Mouse (Mus musculus): ENCODE data around the gene Mpp3. TPM values are rescaled to one million over a fixed set of nuclear protein-coding genes. Genes with fewer than 3 reads are reported as not detected.

Gene Mpp3
- polyA plus RNA-seq, 1 experiment from 2014 or later = 0.66 TPM

DNA sequence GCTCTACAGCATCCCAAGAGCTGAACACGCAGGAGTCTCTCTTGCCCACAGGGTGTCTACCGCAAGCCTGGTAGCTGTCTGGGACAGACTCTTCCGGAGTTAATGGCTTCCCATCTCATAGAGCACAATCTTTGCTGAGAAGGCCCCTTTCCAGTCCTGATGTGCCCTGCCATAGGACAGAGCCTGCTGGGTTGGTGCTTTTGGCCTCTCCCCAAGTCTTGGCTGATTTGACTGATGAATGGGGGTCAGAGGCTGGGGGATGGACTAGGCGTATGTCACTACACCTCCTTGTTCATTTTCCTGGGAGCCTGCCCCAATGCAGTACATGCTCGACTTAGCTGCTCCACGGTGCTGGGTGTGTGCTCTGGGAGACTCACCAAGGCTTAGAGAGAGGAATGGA, 9.5 kb upstream of the Mpp3 start:
- WGBS (ENCODE audit: insufficient replicate concordance) = 76% methylated on average over 6 of the region's 6 CpGs
- no peak overlapping the region for H3K9ac ChIP-seq
- no peak for ATAC-seq
- H3K27me3 ChIP-seq (replicated peaks) = peaks cover 17% of the 10 kb centered on the region
- H3K9me3 ChIP-seq (replicated peaks) = 0 out of 2 replicates have a peak, but pooled peaks cover 3% of the 10 kb centered on the region
- 0 out of 2 replicates have a peak, but pooled peaks cover 4% of the 10 kb centered on the region for H3K4me1 ChIP-seq
- no peak overlapping the region for H3K4me3 ChIP-seq
- H3K4me2 ChIP-seq = no peak overlapping the region
- no peaks in the 10 kb centered on the region for H3K36me3 ChIP-seq
- no peak overlapping the region for H3K27ac ChIP-seq

DNA sequence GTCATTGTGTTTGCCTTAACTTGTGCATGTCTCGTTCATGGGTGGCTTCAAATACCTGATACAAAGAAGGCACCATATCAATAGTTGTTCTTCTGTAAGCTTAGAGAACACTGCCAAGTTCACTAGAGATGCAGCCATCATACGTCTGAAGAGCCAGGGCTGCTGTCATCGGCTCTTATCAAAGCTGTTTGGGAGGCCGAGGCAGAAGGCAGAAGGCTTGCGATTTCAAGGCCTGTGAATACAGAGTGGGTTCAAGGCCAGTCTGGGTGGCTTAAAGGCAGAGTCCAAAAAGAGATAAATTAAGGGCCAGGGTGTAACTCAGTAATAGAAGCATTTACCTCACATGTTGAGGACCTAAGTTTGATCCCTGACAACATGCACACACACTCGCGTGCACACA, 8.1 kb upstream of the Mpp3 start:
- Histone ChIP-seq H3K9ac (no peak overlapping the region), H3K36me3 (no peaks in the 10 kb centered on the region), H3K27ac (no peak overlapping the region), H3K4me1 (0 out of 2 replicates have a peak, but pooled peaks cover 2% of the 10 kb centered on the region), H3K4me3 (no peak overlapping the region), H3K4me2 (no peak overlapping the region), H3K9me3 (replicated peaks) (0 out of 2 replicates have a peak, but pooled peaks cover 3% of the 10 kb centered on the region), H3K27me3 (replicated peaks) (peaks cover 20% of the 10 kb centered on the region)
- 50% methylated on average over 7 of the region's 7 CpGs for WGBS (ENCODE audit: insufficient replicate concordance)
- no peak for ATAC-seq

DNA sequence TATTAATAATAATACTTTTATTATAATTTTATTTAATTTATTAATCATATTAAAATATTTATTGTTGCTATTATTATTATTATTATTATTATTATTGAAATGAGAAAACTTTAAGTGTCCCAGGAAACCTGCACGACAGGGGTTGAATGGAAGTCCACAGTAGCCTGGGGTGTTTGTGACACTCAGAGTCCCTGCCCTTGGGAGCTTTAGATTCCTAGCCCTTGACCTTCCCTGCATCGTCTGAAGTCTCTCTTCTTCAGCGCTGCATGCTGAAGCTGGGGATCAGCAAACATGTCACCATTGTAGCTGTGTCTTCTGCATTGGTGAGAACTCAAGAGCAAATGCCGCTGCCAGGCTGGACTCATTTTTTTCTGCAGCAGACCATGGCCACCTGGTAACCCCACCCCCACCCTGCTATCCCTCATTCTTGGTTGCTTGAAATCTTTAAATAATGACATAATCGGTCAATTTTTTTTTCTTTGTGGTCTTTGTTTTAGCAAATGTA, 7.2 kb upstream of the Mpp3 start:
- H3K9me3 ChIP-seq (replicated peaks) = 0 out of 2 replicates have a peak, but pooled peaks cover under 1% of the 10 kb centered on the region
- H3K27me3 ChIP-seq (replicated peaks) = peaks cover 20% of the 10 kb centered on the region
- ATAC-seq = no peak
- H3K4me1 ChIP-seq = 0 out of 2 replicates have a peak, but pooled peaks cover under 1% of the 10 kb centered on the region
- H3K27ac ChIP-seq = no peak overlapping the region
- H3K4me2 ChIP-seq = no peak overlapping the region
- no peak overlapping the region for H3K9ac ChIP-seq
- WGBS (ENCODE audit: insufficient replicate concordance) = 67% methylated on average over 5 of the region's 5 CpGs
- no peaks in the 10 kb centered on the region for H3K36me3 ChIP-seq
- no peak overlapping the region for H3K4me3 ChIP-seq

DNA sequence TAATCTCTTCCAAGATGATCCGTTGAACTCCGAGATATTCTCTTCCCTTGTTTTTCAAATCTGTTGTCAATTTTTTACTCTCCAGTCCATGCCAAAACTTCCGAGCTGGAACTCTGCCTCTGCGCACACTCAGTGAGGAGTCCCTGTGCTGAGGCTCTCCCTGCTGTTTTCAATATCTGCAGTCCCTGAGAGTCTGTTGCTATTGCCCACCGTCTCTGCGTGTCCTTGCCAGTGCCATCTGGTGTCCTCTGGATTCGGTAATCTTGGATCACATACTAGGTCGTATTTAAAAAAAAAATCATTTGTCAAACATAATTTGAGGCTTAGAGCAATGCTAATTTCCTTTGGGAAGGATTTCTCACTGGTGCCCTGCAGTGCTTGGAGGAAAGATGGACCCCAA, 6.6 kb upstream of the Mpp3 start:
- no peak overlapping the region for H3K4me3 ChIP-seq
- H3K4me2 ChIP-seq = no peak overlapping the region
- no peaks in the 10 kb centered on the region for H3K36me3 ChIP-seq
- no peak overlapping the region for H3K27ac ChIP-seq
- 0 out of 2 replicates have a peak, but pooled peaks cover 7% of the 10 kb centered on the region for H3K4me1 ChIP-seq
- H3K9me3 ChIP-seq (replicated peaks) = no peaks in the 10 kb centered on the region
- no peak overlapping the region for H3K9ac ChIP-seq
- WGBS (ENCODE audit: insufficient replicate concordance) = 65% methylated on average over 8 of the region's 8 CpGs
- H3K27me3 ChIP-seq (replicated peaks) = peaks cover 20% of the 10 kb centered on the region
- ATAC-seq = no peak

DNA sequence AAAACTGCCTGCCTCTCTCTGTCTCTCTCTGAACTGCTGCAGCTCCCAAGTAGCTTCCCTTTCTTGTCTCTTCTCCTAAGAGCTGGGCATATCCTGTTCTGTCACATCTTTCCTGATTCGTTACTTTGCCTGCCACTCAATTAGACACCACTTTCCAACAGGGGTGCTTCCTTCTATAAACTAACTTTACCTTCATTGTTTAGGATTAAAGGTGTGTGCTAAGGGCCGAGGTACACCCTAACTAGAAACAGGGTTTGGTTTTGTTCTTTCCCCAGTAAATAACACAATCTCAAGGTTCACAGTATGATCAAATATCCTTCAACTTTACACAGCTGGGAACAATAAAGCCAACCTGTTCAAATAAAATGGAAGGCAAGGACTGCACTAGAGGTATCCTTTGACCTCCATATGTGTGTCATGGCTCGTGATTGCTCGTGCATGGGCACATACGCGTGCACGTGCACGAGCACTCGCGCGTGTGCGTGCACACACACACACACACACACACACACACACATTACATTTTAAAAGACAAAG, 4.9 kb upstream of the Mpp3 start:
- Histone ChIP-seq H3K4me2 (no peak overlapping the region), H3K4me1 (peaks cover 19% of the 10 kb centered on the region), H3K27ac (no peak overlapping the region), H3K9ac (no peak overlapping the region), H3K4me3 (no peak overlapping the region), H3K27me3 (replicated peaks) (peaks cover 15% of the 10 kb centered on the region), H3K36me3 (no peaks in the 10 kb centered on the region), H3K9me3 (replicated peaks) (no peaks in the 10 kb centered on the region)
- 75% methylated on average over 12 of the region's 12 CpGs for WGBS (ENCODE audit: insufficient replicate concordance)
- no peak for ATAC-seq

DNA sequence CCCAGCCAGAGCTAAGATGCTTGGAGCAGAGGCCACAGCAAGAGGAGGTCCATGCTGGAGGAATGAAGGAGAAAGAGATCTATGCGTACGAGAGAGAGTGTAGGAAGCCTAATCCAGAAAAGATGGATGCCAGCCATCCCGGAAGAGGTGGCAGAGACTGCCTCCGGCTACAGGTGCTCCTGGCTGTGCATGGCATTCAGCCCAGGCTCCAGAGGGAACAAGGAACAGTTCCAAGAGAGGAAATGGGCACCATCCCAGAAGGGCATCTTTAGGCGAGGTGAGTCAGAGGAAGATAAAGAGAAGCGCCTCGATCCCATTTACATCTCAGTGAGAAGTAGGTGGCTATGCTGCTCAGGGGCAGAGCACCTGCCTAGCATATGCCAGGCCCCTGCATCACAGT, 2.9 kb upstream of the Mpp3 start:
- Histone ChIP-seq H3K9me3 (replicated peaks) (no peaks in the 10 kb centered on the region), H3K9ac (no peak overlapping the region), H3K27ac (no peak overlapping the region), H3K27me3 (replicated peaks) (peaks cover 30% of the 10 kb centered on the region), H3K4me1 (peaks cover 29% of the 10 kb centered on the region), H3K4me3 (no peak overlapping the region), H3K4me2 (no peak overlapping the region), H3K36me3 (no peaks in the 10 kb centered on the region)
- WGBS (ENCODE audit: insufficient replicate concordance) = 81% methylated on average over 7 of the region's 7 CpGs
- ATAC-seq = no peak

DNA sequence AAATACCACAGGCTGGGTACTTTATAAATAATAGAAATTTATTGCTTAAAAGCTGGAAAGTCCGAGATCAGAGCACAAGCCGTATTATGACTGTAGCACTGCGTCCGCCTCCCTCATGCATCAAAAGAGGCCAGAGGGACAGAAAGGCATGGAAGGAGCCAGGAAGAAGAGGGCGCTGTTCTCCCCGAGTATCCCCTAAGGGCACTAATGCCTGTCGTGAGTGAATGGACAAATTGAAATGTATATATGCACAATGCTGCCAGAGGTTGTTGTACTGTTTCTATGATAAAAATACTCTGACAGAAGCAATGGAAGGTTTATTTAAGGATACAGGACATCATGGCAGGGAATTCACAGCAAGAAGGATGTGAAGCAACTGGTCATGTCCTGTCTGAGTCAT, 1.7 kb upstream of the Mpp3 start:
- no peak overlapping the region for H3K9ac ChIP-seq
- no peaks in the 10 kb centered on the region for H3K9me3 ChIP-seq (replicated peaks)
- 40% methylated on average over 7 of the region's 7 CpGs for WGBS (ENCODE audit: insufficient replicate concordance)
- ATAC-seq = no peak
- H3K4me1 ChIP-seq = peaks cover 33% of the 10 kb centered on the region
- no peak overlapping the region for H3K4me3 ChIP-seq
- no peaks in the 10 kb centered on the region for H3K36me3 ChIP-seq
- peaks cover 42% of the 10 kb centered on the region for H3K27me3 ChIP-seq (replicated peaks)
- no peak overlapping the region for H3K4me2 ChIP-seq
- H3K27ac ChIP-seq = no peak overlapping the region

DNA sequence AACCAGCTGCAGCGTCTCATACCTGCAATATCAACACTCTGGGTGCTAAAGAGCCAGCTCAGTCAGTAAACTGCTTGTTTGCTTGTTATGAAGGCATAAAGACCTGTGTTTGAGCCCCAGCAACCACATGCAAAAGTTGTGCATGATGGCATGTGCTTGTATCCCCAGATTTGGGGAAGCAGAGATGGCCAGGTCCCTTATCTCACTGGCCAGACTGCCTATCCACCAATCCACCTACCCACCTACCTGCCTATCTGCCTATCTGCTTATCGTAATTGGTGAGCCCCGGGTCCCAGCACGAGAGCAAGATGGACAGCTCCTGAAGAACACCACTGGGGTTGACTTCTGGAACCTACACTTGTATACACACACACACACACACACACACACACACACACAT, 1.0 kb upstream of the Mpp3 start:
- Histone ChIP-seq H3K27me3 (replicated peaks) (peaks cover 48% of the 10 kb centered on the region), H3K4me3 (no peak overlapping the region), H3K4me2 (no peak overlapping the region), H3K9ac (no peak overlapping the region), H3K9me3 (replicated peaks) (no peaks in the 10 kb centered on the region), H3K36me3 (no peaks in the 10 kb centered on the region), H3K4me1 (peaks cover 33% of the 10 kb centered on the region), H3K27ac (no peak overlapping the region)
- peak; percentile 50; the same call in 1 of the 2 replicates for ATAC-seq
- WGBS (ENCODE audit: insufficient replicate concordance) = 24% methylated on average over 4 of the region's 4 CpGs

DNA sequence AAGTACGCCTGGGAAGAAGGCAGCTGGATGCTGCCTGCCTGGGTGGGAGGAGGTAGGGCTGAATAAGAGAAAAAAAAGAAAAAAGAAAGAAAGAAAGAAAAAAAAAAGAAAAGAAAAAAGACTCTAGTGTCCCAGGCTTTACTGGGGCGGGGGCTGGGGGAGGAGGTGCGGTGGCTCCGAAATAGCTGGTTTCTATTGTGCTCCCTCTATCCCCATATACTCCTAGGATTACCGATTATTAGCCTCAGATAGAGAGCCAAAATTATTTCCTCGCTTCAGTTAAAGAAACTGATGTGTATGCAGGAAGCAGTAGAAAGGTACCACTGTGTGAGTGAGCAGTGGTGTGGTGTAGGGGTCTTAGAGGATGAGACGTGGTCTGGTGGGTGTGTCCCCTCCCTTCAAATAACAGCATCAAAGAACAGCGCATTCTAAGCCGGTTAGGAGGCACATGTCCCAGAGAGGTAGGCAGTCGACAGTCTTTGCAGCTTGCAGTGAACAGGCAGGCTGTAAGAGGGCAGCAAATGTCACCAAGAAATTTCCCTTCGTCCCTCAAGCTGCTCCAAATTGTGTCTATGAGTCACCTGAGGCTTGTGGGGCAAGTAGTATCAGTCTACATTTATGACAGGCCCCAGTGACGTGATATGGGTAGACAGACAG, 772 bp downstream of the Mpp3 start:
- Histone ChIP-seq H3K4me2 (peak overlapping the region; percentile 88), H3K9ac (no peak overlapping the region; the same call in 1 of the 2 replicates), H3K9me3 (replicated peaks) (no peaks in the 10 kb centered on the region), H3K27me3 (replicated peaks) (peaks cover 60% of the 10 kb centered on the region), H3K36me3 (no peaks in the 10 kb centered on the region), H3K4me3 (peak overlapping the region; percentile 59), H3K27ac (no peak overlapping the region), H3K4me1 (peaks cover 33% of the 10 kb centered on the region)
- 12% methylated on average over 12 of the region's 12 CpGs for WGBS (ENCODE audit: insufficient replicate concordance)
- ATAC-seq = no peak

DNA sequence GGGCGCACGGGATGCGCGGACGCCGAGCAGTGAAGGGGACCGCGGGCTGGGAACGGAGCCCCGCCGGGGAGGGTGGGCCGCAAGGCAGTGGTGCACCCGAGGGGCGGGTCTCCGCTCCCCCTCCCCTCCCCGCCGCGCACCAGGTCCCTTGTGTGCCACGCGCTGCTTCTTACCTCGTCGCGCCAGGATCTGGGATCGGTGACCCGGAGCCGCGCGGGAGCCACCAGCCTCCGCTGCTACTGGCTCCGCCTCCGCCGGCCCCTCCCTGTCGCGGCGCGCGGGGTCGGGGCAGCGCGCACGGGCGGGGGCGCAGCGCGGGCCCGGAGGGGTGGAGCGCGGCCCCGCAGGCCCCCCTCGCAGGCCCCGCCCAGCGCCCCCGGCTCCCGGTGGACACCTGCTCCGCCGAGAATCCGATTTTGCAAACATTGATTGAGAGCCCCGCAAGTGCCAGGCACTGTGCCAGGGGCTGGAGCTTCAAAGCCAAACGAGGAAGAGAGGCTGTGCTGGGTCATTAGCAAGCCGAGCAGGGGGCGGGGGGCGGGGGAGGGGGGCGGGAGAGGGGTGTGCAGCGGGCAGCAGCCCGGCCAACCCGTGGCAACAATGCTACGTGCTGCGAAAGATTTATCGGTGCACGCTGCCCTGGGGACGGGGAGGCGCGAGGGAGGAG, 1.4 kb downstream of the Mpp3 start:
- peaks cover 56% of the 10 kb centered on the region for H3K27me3 ChIP-seq (replicated peaks)
- H3K9me3 ChIP-seq (replicated peaks) = no peaks in the 10 kb centered on the region
- peak; percentile 57 for ATAC-seq
- no peak overlapping the region for H3K27ac ChIP-seq
- peak overlapping the region; percentile 47 for H3K9ac ChIP-seq
- H3K36me3 ChIP-seq = no peaks in the 10 kb centered on the region
- peak overlapping the region; percentile 88 for H3K4me2 ChIP-seq
- H3K4me1 ChIP-seq = peaks cover 33% of the 10 kb centered on the region
- WGBS (ENCODE audit: insufficient replicate concordance) = under 1% methylated on average over 57 of the region's 73 CpGs
- H3K4me3 ChIP-seq = peak overlapping the region; percentile 59

DNA sequence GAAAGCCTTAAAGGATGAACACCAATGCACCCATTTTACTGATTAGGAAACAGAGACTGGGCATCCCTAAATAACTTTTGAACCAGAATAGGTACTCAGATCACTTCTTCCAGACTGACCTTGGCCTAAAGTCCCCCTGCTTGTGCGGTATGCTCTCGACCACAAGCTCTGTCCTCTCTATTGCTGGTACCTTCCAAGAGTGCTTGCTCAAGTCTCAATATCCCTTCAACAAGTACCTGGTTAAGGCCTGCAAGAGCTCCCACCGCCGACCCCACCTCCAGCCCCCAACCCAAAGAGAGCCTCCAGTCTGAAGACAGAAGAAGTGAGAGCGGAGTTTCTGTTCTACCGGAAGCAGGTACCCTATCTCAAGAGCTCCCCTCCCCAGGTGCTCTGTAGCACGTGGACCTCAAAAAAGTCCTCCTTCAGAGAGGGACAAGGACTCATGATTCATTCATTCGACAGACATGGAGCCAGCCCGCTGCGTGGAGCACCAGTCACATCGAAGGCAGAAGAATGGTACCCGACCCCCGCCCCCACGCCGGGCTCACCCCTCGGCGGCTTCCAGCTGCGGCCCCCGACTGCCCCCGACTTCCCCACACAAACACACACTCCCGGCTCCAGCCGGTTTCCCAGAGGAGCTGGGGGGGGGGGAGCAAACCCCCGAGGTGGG, 2.1 kb downstream of the Mpp3 start:
- peaks cover 33% of the 10 kb centered on the region for H3K4me1 ChIP-seq
- no peak for ATAC-seq
- H3K4me2 ChIP-seq = peak overlapping the region; percentile 88
- H3K27ac ChIP-seq = no peak overlapping the region
- H3K9me3 ChIP-seq (replicated peaks) = no peaks in the 10 kb centered on the region
- H3K9ac ChIP-seq = peak overlapping the region; percentile 47
- no peaks in the 10 kb centered on the region for H3K36me3 ChIP-seq
- peaks cover 56% of the 10 kb centered on the region for H3K27me3 ChIP-seq (replicated peaks)
- peak overlapping the region; percentile 59 for H3K4me3 ChIP-seq
- 4% methylated on average over 23 of the region's 23 CpGs for WGBS (ENCODE audit: insufficient replicate concordance)

DNA sequence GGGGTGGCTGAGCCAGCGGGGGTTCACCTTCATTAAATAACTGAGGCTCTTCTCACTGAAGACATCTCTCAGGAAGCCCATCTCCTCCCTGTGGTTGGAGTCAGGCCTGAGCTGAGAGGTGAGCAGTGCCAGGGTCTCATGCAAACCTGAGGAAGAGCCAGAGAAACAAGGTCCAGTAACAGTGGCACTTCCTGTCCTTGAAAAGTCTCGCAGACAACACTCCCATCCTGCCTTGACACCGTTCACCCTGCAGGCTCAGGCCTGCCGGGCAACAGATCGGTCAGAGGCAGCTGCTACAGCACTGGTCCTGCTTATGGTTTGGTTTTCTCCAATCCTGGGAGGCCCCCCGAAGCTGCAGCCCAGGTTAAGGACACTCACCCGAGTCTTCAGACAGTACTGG, 2.9 kb downstream of the Mpp3 start:
- peaks cover 56% of the 10 kb centered on the region for H3K27me3 ChIP-seq (replicated peaks)
- H3K9me3 ChIP-seq (replicated peaks) = no peaks in the 10 kb centered on the region
- WGBS (ENCODE audit: insufficient replicate concordance) = 30% methylated on average over 7 of the region's 7 CpGs
- H3K4me3 ChIP-seq = no peak overlapping the region
- H3K4me2 ChIP-seq = no peak overlapping the region
- H3K9ac ChIP-seq = no peak overlapping the region
- H3K4me1 ChIP-seq = peaks cover 30% of the 10 kb centered on the region
- no peak for ATAC-seq
- no peaks in the 10 kb centered on the region for H3K36me3 ChIP-seq
- H3K27ac ChIP-seq = no peak overlapping the region
